Mouse (Mus musculus) urinary bladder, adult 2 months (tissue): ENCODE results near the gene Ccdc6. TPM values are rescaled to one million over a fixed set of nuclear protein-coding genes. Genes with fewer than 3 reads are reported as not detected.
A peak's percentile ranks its signal among the peaks of the same experiment; 100 is the strongest.

Experiments
- DNase-seq: peaks from one replicate; pipeline ENCODE4 v3.0.0; 2022; ENCODE audit warnings: low spot score
- polyA plus RNA-seq: library from polyadenylated mRNA; depleted of rRNA; stranded (reverse); fragments of >200 nt; gene quantifications from 2 replicates; pipeline ENCODE4 v1.2.3, GENCODE M21; 2012

The Ccdc6 gene
- polyA plus RNA-seq, 1 experiment: 37.9 TPM

- no peak for DNase-seq
These were observed 70.7 kb downstream of the Ccdc6 start for GRCm38 (mm10) chr10:70167625-70168024.

GRCm38 (mm10) chr10:70168396-70168795 lies 71.5 kb downstream of the Ccdc6 start:
- no peak for DNase-seq

GRCm38 (mm10) chr10:70169044-70169443 lies 72.1 kb downstream of the Ccdc6 start:
- DNase-seq: no peak

- DNase-seq: peak; percentile 49
These were observed 76.4 kb downstream of the Ccdc6 start for GRCm38 (mm10) chr10:70173314-70173713.

GRCm38 (mm10) chr10:70174494-70175190 lies 77.7 kb downstream of the Ccdc6 start:
- no peak for DNase-seq

- no peak for DNase-seq
These were observed 83.8 kb downstream of the Ccdc6 start for GRCm38 (mm10) chr10:70180727-70181126.

- no peak for DNase-seq
These were observed 84.5 kb downstream of the Ccdc6 start for GRCm38 (mm10) chr10:70181279-70181972.

GRCm38 (mm10) chr10:70183210-70184080 lies 86.5 kb downstream of the Ccdc6 start:
- no peak for DNase-seq

GRCm38 (mm10) chr10:70186136-70186535 lies 89.2 kb downstream of the Ccdc6 start:
- no peak for DNase-seq

- no peak for DNase-seq
These were observed 89.7 kb downstream of the Ccdc6 start for GRCm38 (mm10) chr10:70186586-70186985.

- no peak for DNase-seq
These were observed 92.9 kb downstream of the Ccdc6 start for GRCm38 (mm10) chr10:70189864-70190263.

GRCm38 (mm10) chr10:70194283-70194682 lies 97.4 kb downstream of the Ccdc6 start:
- DNase-seq: no peak

GRCm38 (mm10) chr10:70195279-70195678 lies 98.4 kb downstream of the Ccdc6 start:
- DNase-seq: no peak

- DNase-seq: no peak
These were observed 98.9 kb downstream of the Ccdc6 start for GRCm38 (mm10) chr10:70195786-70196185.

GRCm38 (mm10) chr10:70196666-70197065 lies 99.7 kb downstream of the Ccdc6 start:
- no peak for DNase-seq

- no peak for DNase-seq
These were observed 100.7 kb downstream of the Ccdc6 start for GRCm38 (mm10) chr10:70197601-70198000.

GRCm38 (mm10) chr10:70198012-70198411 lies 101.1 kb downstream of the Ccdc6 start:
- DNase-seq: no peak

- no peak for DNase-seq
These were observed 102.1 kb downstream of the Ccdc6 start for GRCm38 (mm10) chr10:70198951-70199463.

GRCm38 (mm10) chr10:70199466-70200210 lies 102.7 kb downstream of the Ccdc6 start:
- no peak for DNase-seq

GRCm38 (mm10) chr10:70200889-70201500 lies 104.1 kb downstream of the Ccdc6 start:
- no peak for DNase-seq
